Mouse (Mus musculus) MEL (cell line): ENCODE data around the gene Insm1. TPM values are rescaled to one million over a fixed set of nuclear protein-coding genes. Genes with fewer than 3 reads are reported as not detected.

ENCODE experiments used
- DNase-seq: peaks from one replicate; pipeline ENCODE4 v3.0.0; 2011; ENCODE audit warnings: low read depth, low spot score
- H3K27ac ChIP-seq: 2 replicates; pipeline ENCODE4 v1.5.1; 2012; ENCODE audit warnings: low read depth, mild to moderate bottlenecking, control low read depth, low read length, moderate library complexity; ENCODE audit not compliant: control insufficient read depth
- H3K27me3 ChIP-seq, 2 experiments: fragments of 150-350 bp in 1 of 2; sonication (generic) in 1 of 2; 2 replicates each; pipeline ENCODE4 v1.6.1; 2012; ENCODE audit warnings: low read length in 2 of 2, mild to moderate bottlenecking in 2 of 2, improper control_type of control experiment in 1 of 2, moderate library complexity in 1 of 2; ENCODE audit not compliant: insufficient read depth in 2 of 2, control insufficient read depth in 1 of 2
- H3K36me3 ChIP-seq, 2 experiments: 2 replicates each; pipeline ENCODE4 v1.6.1; 2012 to 2014; ENCODE audit warnings: low read length in 2 of 2, improper control_type of control experiment in 1 of 2, inconsistent platforms in 1 of 2, mild to moderate bottlenecking in 1 of 2; ENCODE audit not compliant: insufficient read depth in 2 of 2, control insufficient read depth in 1 of 2
- H3K4me1 ChIP-seq, 2 experiments: fragments of 150-350 bp in 1 of 2; sonication (generic) in 1 of 2; 2 replicates each; pipeline ENCODE4 v1.6.1; 2012; ENCODE audit warnings: low read length in 2 of 2, improper control_type of control experiment in 1 of 2, mild to moderate bottlenecking in 1 of 2; ENCODE audit not compliant: insufficient read depth in 2 of 2, control insufficient read depth in 1 of 2
- H3K4me3 ChIP-seq, 2 experiments: fragments of 150-350 bp in 1 of 2; sonication (generic) in 1 of 2; 2 replicates each; pipeline ENCODE4 v1.5.1; 2012; ENCODE audit warnings: low read depth in 2 of 2, low read length in 2 of 2, mild to moderate bottlenecking in 2 of 2, moderate library complexity in 2 of 2, control low read depth in 1 of 2, improper control_type of control experiment in 1 of 2; ENCODE audit not compliant: control insufficient read depth in 1 of 2, insufficient read depth in 1 of 2
- H3K79me2 ChIP-seq: 2 replicates; pipeline ENCODE4 v1.6.1; 2012; ENCODE audit warnings: mild to moderate bottlenecking, low read length, moderate library complexity; ENCODE audit not compliant: control insufficient read depth, poor library complexity, insufficient read depth
- H3K9ac ChIP-seq: 2 replicates; pipeline ENCODE4 v1.6.1; 2012; ENCODE audit warnings: low read depth, mild to moderate bottlenecking, control low read depth, low read length, moderate library complexity; ENCODE audit not compliant: control insufficient read depth, poor library complexity, severe bottlenecking
- H3K9me3 ChIP-seq: fragments of 150-350 bp; sonication (generic); replicated peaks from 2 replicates; pipeline ENCODE4 v1.6.1; 2012; ENCODE audit warnings: mild to moderate bottlenecking, low read length, improper control_type of control experiment, moderate library complexity; ENCODE audit not compliant: insufficient read depth
- CHD1 ChIP-seq: IDR thresholded peaks from 2 replicates; pipeline ENCODE4 v1.6.1; 2012; ENCODE audit warnings: low read depth, mild to moderate bottlenecking, inconsistent platforms, low read length, improper control_type of control experiment
- CHD2 ChIP-seq: IDR thresholded peaks from 2 replicates; pipeline ENCODE4 v1.6.1; 2011; ENCODE audit warnings: low read length, improper control_type of control experiment
- EP300 ChIP-seq, 2 experiments: IDR thresholded peaks; 2 replicates each; pipeline ENCODE4 v1.6.1; 2011; ENCODE audit warnings: improper control_type of control experiment in 2 of 2, low read length in 2 of 2, low read depth in 1 of 2, mild to moderate bottlenecking in 1 of 2
- GABPA ChIP-seq: IDR thresholded peaks from 2 replicates; pipeline ENCODE4 v1.6.1; 2012; ENCODE audit warnings: low read depth, mild to moderate bottlenecking, inconsistent platforms, low read length, improper control_type of control experiment, moderate library complexity
- GATA1 ChIP-seq: IDR thresholded peaks from 2 replicates; pipeline ENCODE4 v1.6.1; 2011; ENCODE audit warnings: low read depth, low read length, improper control_type of control experiment
- KAT2A ChIP-seq: conservative IDR thresholded peaks from 2 replicates; pipeline ENCODE4 v1.6.1; 2012; ENCODE audit warnings: low read depth, low read length, improper control_type of control experiment, inconsistent platforms
- MAFK ChIP-seq: IDR thresholded peaks from 2 replicates; pipeline ENCODE4 v1.6.1; 2011; ENCODE audit warnings: low read depth, mild to moderate bottlenecking, low read length, improper control_type of control experiment, borderline replicate concordance
- MXI1 ChIP-seq: IDR thresholded peaks from 2 replicates; pipeline ENCODE4 v1.6.1; 2011; ENCODE audit warnings: mild to moderate bottlenecking, low read depth, low read length, improper control_type of control experiment
- MYB ChIP-seq: IDR thresholded peaks from 2 replicates; pipeline ENCODE4 v1.6.1; 2011; ENCODE audit warnings: mild to moderate bottlenecking, low read depth, low read length, improper control_type of control experiment
- MYC ChIP-seq: IDR thresholded peaks from 2 replicates; pipeline ENCODE4 v1.6.1; 2011; ENCODE audit warnings: low read depth, mild to moderate bottlenecking, low read length, improper control_type of control experiment, moderate library complexity
- NRF1 ChIP-seq: IDR thresholded peaks from 2 replicates; pipeline ENCODE4 v1.6.1; 2014; ENCODE audit warnings: low read depth, mild to moderate bottlenecking, inconsistent platforms, low read length, improper control_type of control experiment, moderate library complexity; ENCODE audit not compliant: poor library complexity, insufficient read depth, severe bottlenecking
- POLR2A ChIP-seq, 2 experiments: IDR thresholded peaks; 2 replicates each; pipeline ENCODE4 v1.6.1; 2011 to 2012; ENCODE audit warnings: low read length in 2 of 2, mild to moderate bottlenecking in 2 of 2, control low read depth in 1 of 2, improper control_type of control experiment in 1 of 2, low read depth in 1 of 2, moderate library complexity in 1 of 2; ENCODE audit not compliant: control insufficient read depth in 1 of 2, insufficient read depth in 1 of 2, poor library complexity in 1 of 2
- RAD21 ChIP-seq: IDR thresholded peaks from 2 replicates; pipeline ENCODE4 v1.6.1; 2011; ENCODE audit warnings: mild to moderate bottlenecking, low read depth, low read length, improper control_type of control experiment
- RCOR1 ChIP-seq: IDR thresholded peaks from 2 replicates; pipeline ENCODE4 v1.6.1; 2012; ENCODE audit warnings: low read depth, mild to moderate bottlenecking, inconsistent platforms, low read length, improper control_type of control experiment
- SIN3A ChIP-seq: IDR thresholded peaks from 2 replicates; pipeline ENCODE4 v1.6.1; 2012; ENCODE audit warnings: low read length, improper control_type of control experiment, inconsistent platforms
- SMC3 ChIP-seq: IDR thresholded peaks from 2 replicates; pipeline ENCODE4 v1.6.1; 2011; ENCODE audit warnings: low read depth, low read length, improper control_type of control experiment
- TAL1 ChIP-seq: IDR thresholded peaks from 2 replicates; pipeline ENCODE4 v1.6.1; 2012; ENCODE audit warnings: mild to moderate bottlenecking, inconsistent platforms, low read length, moderate library complexity, mixed read lengths
- TBP ChIP-seq: IDR thresholded peaks from 2 replicates; pipeline ENCODE4 v1.8.0; 2011; ENCODE audit warnings: low read depth, low read length, improper control_type of control experiment
- TCF12 ChIP-seq: IDR thresholded peaks from 2 replicates; pipeline ENCODE4 v1.6.1; 2014; ENCODE audit warnings: low read depth, mild to moderate bottlenecking, inconsistent platforms, low read length, improper control_type of control experiment, moderate library complexity
- UBTF ChIP-seq: IDR thresholded peaks from 2 replicates; pipeline ENCODE4 v1.6.1; 2012; ENCODE audit warnings: low read depth, mild to moderate bottlenecking, inconsistent platforms, low read length, improper control_type of control experiment, moderate library complexity, borderline replicate concordance; ENCODE audit not compliant: insufficient read depth
- USF2 ChIP-seq, 2 experiments: IDR thresholded peaks; 2 replicates each; pipeline ENCODE4 v1.6.1; 2011 to 2012; ENCODE audit warnings: improper control_type of control experiment in 2 of 2, low read length in 2 of 2, borderline replicate concordance in 1 of 2, inconsistent platforms in 1 of 2, low read depth in 1 of 2, mild to moderate bottlenecking in 1 of 2; ENCODE audit not compliant: insufficient read depth in 1 of 2
- ZC3H11A ChIP-seq: IDR thresholded peaks from 2 replicates; pipeline ENCODE4 v1.6.1; 2012; ENCODE audit warnings: low read depth, mild to moderate bottlenecking, inconsistent platforms, low read length, improper control_type of control experiment
- ZKSCAN1 ChIP-seq: IDR thresholded peaks from 2 replicates; pipeline ENCODE4 v1.6.1; 2012; ENCODE audit warnings: low read depth, mild to moderate bottlenecking, inconsistent platforms, low read length, improper control_type of control experiment, moderate library complexity
- ZMIZ1 ChIP-seq: IDR thresholded peaks from 2 replicates; pipeline ENCODE4 v1.6.1; 2012; ENCODE audit warnings: low read depth, mild to moderate bottlenecking, inconsistent platforms, low read length, improper control_type of control experiment, moderate library complexity
- polyA plus RNA-seq, 2 experiments: library from polyadenylated mRNA; stranded (reverse) in 1 of 2; unstranded in 1 of 2; fragments of >175 nt in 1 of 2; fragments of >200 nt in 1 of 2; gene quantifications; 2 replicates each; pipeline versions ENCODE4 v1.2.1 to v1.2.4; 2012; ENCODE audit warnings: low replicate concordance in 2 of 2, low read depth in 1 of 2; ENCODE audit not compliant: insufficient read length in 2 of 2, insufficient read depth in 1 of 2, missing spikeins in 1 of 2
- total RNA-seq: library from RNA; depleted of rRNA; stranded (reverse); fragments of 300-350 nt; gene quantifications from 2 replicates; pipeline ENCODE4 v1.2.3, GENCODE M21; 2012

Insm1 gene
- total and polyA plus RNA-seq, 3 experiments, result not detected

GRCm38 (mm10) chr2:146219791-146220190 is 1.9 kb upstream of the Insm1 start:
- H3K27me3 ChIP-seq, result no peaks in the 10 kb centered on the region
- H3K4me1 ChIP-seq, result peaks cover 2 to 3% of the 10 kb centered on the region in 2 experiments; a peak in 3 of 4 replicates
- no peaks in the 10 kb centered on the region for H3K9me3 ChIP-seq
- no peak for DNase-seq
- no peak overlapping the region for H3K27ac ChIP-seq
- H3K4me3 ChIP-seq, result no peak overlapping the region
- no peaks in the 10 kb centered on the region for H3K79me2 ChIP-seq
- no peak overlapping the region for H3K9ac ChIP-seq
- TF ChIP-seq CHD2 (no peak), TCF12 (no peak), CHD1 (no peak), UBTF (no peak), ZKSCAN1 (no peak), MAFK (no peak), NRF1 (no peak), EP300 (IDR thresholded peaks at IDR 0.05; ENCODE audit: low read depth in 1 of 2, low read length in 2 of 2) (no peak), ZC3H11A (no peak), MYC (no peak), USF2 (IDR thresholded peaks at IDR 0.05; ENCODE audit: borderline replicate concordance in 1 of 2, insufficient read depth in 1 of 2, low read depth in 1 of 2, low read length in 2 of 2) (no peak)
- peaks cover 0 to 5% of the 10 kb centered on the region in 2 experiments; a peak in 1 of 4 replicates for H3K36me3 ChIP-seq

DNA sequence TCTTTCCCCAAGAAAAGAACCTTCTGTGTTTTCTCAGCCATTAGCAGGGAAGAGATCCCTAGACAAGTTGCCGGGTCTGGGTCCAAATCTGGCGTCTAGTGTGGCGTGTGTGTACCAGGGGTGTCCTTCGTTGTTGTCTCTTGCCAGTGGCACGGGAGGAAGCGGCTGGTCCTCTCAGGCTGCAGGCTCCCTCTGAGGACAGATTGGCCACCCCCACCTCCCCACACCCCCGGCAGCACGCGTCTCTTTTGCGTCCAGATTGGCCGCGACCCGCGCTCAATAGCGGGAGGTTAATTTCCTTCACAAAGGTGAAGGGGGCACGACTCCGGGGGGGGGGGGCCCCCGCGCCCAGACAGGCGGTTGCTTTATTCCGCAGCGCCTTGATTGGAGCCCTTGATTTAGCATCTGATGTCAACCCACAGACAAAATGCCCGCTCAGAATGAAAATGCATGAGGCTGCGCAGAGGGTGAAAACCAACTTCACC is 1.1 kb upstream of the Insm1 start:
- TF ChIP-seq TAL1 (no peak), RCOR1 (no peak), MYB (no peak), CHD1 (no peak), RAD21 (no peak), SMC3 (no peak), CHD2 (no peak), GABPA (no peak), GATA1 (no peak), MXI1 (no peak), TBP (no peak), SIN3A (no peak), NRF1 (no peak), MYC (no peak), KAT2A (no peak), ZMIZ1 (no peak), POLR2A (IDR thresholded peaks at IDR 0.05; ENCODE audit: control insufficient read depth in 1 of 2, insufficient read depth in 1 of 2, low read depth in 1 of 2, low read length in 2 of 2, poor library complexity in 1 of 2) (no peak), USF2 (IDR thresholded peaks at IDR 0.05; ENCODE audit: borderline replicate concordance in 1 of 2, insufficient read depth in 1 of 2, low read depth in 1 of 2, low read length in 2 of 2) (no peak), ZKSCAN1 (no peak)
- Histone ChIP-seq H3K36me3 (peaks cover 0 to 2% of the 10 kb centered on the region in 2 experiments; a peak in 1 of 4 replicates), H3K27me3 (no peaks in the 10 kb centered on the region), H3K79me2 (no peaks in the 10 kb centered on the region), H3K4me3 (no peak overlapping the region), H3K27ac (no peak overlapping the region), H3K9ac (no peak overlapping the region), H3K9me3 (no peaks in the 10 kb centered on the region), H3K4me1 (peaks cover 0 to 3% of the 10 kb centered on the region in 2 experiments; a peak in 3 of 4 replicates)
- no peak for DNase-seq
